Mouse (Mus musculus): ENCODE measurements around the gene Ddx51. TPM values are rescaled to one million over a fixed set of nuclear protein-coding genes. Genes with fewer than 3 reads are reported as not detected.

Ddx51 gene
- polyA plus RNA-seq, 1 experiment from 2014 or later: 23.2 TPM

GRCm38 (mm10) chr5:110665486-110666121 lies 12.4 kb downstream of the Ddx51 start:
- ATAC-seq (ENCODE audit: insufficient number of reproducible peaks, low FRiP score, low TSS enrichment, low read depth): no peak
- H3K9ac ChIP-seq: no peak overlapping the region
- H3K27me3 ChIP-seq: no peaks in the 10 kb centered on the region
- no peak overlapping the region for H3K27ac ChIP-seq
- H3K4me1 ChIP-seq: no peaks in the 10 kb centered on the region
- H3K9me3 ChIP-seq: no peaks in the 10 kb centered on the region
- H3K36me3 ChIP-seq: peaks cover 86% of the 10 kb centered on the region
- H3K4me3 ChIP-seq: no peak overlapping the region
- 64% methylated on average over 6 of the region's 6 CpGs for WGBS
- no peak overlapping the region for H3K4me2 ChIP-seq

GRCm38 (mm10) chr5:110682041-110682440 lies 28.8 kb downstream of the Ddx51 start:
- peaks cover 94% of the 10 kb centered on the region for H3K36me3 ChIP-seq
- 94% methylated on average over 8 of the region's 8 CpGs for WGBS

GRCm38 (mm10) chr5:110698617-110699016 lies 45.4 kb downstream of the Ddx51 start:
- peaks cover 92% of the 10 kb centered on the region for H3K36me3 ChIP-seq

More at GRCm38 (mm10) chr5:110682041-110682440, 28.8 kb downstream of the Ddx51 start:
- Histone ChIP-seq H3K4me3 (no peak overlapping the region), H3K4me1 (no peaks in the 10 kb centered on the region), H3K27ac (no peak overlapping the region), H3K27me3 (no peaks in the 10 kb centered on the region), H3K4me2 (no peak overlapping the region), H3K9ac (no peak overlapping the region), H3K9me3 (no peaks in the 10 kb centered on the region)
- no peak for ATAC-seq (ENCODE audit: insufficient number of reproducible peaks, low FRiP score, low TSS enrichment, low read depth)

GRCm38 (mm10) chr5:110704004-110704403 lies 50.8 kb downstream of the Ddx51 start:
- Histone ChIP-seq H3K4me3 (no peak overlapping the region), H3K9me3 (no peaks in the 10 kb centered on the region), H3K36me3 (peaks cover 95% of the 10 kb centered on the region), H3K4me2 (no peak overlapping the region), H3K27ac (no peak overlapping the region), H3K4me1 (no peaks in the 10 kb centered on the region), H3K27me3 (no peaks in the 10 kb centered on the region), H3K9ac (no peak overlapping the region)
- no peak for ATAC-seq (ENCODE audit: insufficient number of reproducible peaks, low FRiP score, low TSS enrichment, low read depth)
- WGBS: 73% methylated on average over 1 of the region's 1 CpGs

More at GRCm38 (mm10) chr5:110698617-110699016, 45.4 kb downstream of the Ddx51 start:
- H3K4me1 ChIP-seq: no peaks in the 10 kb centered on the region
- no peaks in the 10 kb centered on the region for H3K27me3 ChIP-seq
- WGBS: 87% methylated on average over 4 of the region's 4 CpGs
- H3K9ac ChIP-seq: no peak overlapping the region
- H3K4me2 ChIP-seq: no peak overlapping the region
- H3K4me3 ChIP-seq: no peak overlapping the region
- H3K27ac ChIP-seq: no peak overlapping the region
- no peaks in the 10 kb centered on the region for H3K9me3 ChIP-seq
- ATAC-seq (ENCODE audit: insufficient number of reproducible peaks, low FRiP score, low TSS enrichment, low read depth): no peak

- H3K9me3 ChIP-seq: no peaks in the 10 kb centered on the region
- H3K4me1 ChIP-seq: no peaks in the 10 kb centered on the region
- H3K27ac ChIP-seq: no peak overlapping the region
- ATAC-seq (ENCODE audit: insufficient number of reproducible peaks, low FRiP score, low TSS enrichment, low read depth): no peak
- H3K36me3 ChIP-seq: peaks cover 77% of the 10 kb centered on the region
- H3K9ac ChIP-seq: no peak overlapping the region
- no peak overlapping the region for H3K4me3 ChIP-seq
- no peaks in the 10 kb centered on the region for H3K27me3 ChIP-seq
- H3K4me2 ChIP-seq: no peak overlapping the region
- WGBS: 78% methylated on average over 4 of the region's 4 CpGs
Measured at GRCm38 (mm10) chr5:110709256-110709655, 56.0 kb downstream of the Ddx51 start.

Small RNAs within 50 kb of the gene (microRNA-seq; reads per million reads assigned to microRNA genes)
- 0.61 reads per million for gene Mir7026

Other genes starting within 250 kb of the Ddx51 start
- gene Fbrsl1, start 204.9 kb upstream of the Ddx51 start, polyA plus RNA-seq (2015; fragmentation: Nextera tagmentation; extraction: Ambion mirVana): 10.3 and 12.1 TPM in 2 replicates
- gene Galnt9, start 109.1 kb upstream of the Ddx51 start, polyA plus RNA-seq (2015; fragmentation: Nextera tagmentation; extraction: Ambion mirVana): 3.8 and 3.9 TPM in 2 replicates
- gene Noc4l, start within 50 bp of the Ddx51 start, polyA plus RNA-seq (2015; fragmentation: Nextera tagmentation; extraction: Ambion mirVana): 46.2 and 46.5 TPM in 2 replicates
- gene Ep400, start 117.3 kb downstream of the Ddx51 start, polyA plus RNA-seq (2015; fragmentation: Nextera tagmentation; extraction: Ambion mirVana): 39.1 and 44.4 TPM in 2 replicates
- 33.1 and 36.3 TPM in 2 replicates for gene Pus1, start 127.2 kb downstream of the Ddx51 start, polyA plus RNA-seq (2015; fragmentation: Nextera tagmentation; extraction: Ambion mirVana)
- gene Ulk1, start 156.6 kb downstream of the Ddx51 start, polyA plus RNA-seq (2015; fragmentation: Nextera tagmentation; extraction: Ambion mirVana): 15.2 and 17.6 TPM in 2 replicates
- 24.6 and 25.9 TPM in 2 replicates for gene Hscb, start 186.3 kb downstream of the Ddx51 start, polyA plus RNA-seq (2015; fragmentation: Nextera tagmentation; extraction: Ambion mirVana)
- 20.0 and 20.7 TPM in 2 replicates for gene Chek2, start 186.5 kb downstream of the Ddx51 start, polyA plus RNA-seq (2015; fragmentation: Nextera tagmentation; extraction: Ambion mirVana)
- gene Ttc28, start 226.4 kb downstream of the Ddx51 start, polyA plus RNA-seq (2015; fragmentation: Nextera tagmentation; extraction: Ambion mirVana): 12.4 and 14.7 TPM in 2 replicates

Measured in limb, embryonic 15.5 days (tissue).